ENCODE assay signal across 8 mouse cellular contexts in the genomic region with DNA sequence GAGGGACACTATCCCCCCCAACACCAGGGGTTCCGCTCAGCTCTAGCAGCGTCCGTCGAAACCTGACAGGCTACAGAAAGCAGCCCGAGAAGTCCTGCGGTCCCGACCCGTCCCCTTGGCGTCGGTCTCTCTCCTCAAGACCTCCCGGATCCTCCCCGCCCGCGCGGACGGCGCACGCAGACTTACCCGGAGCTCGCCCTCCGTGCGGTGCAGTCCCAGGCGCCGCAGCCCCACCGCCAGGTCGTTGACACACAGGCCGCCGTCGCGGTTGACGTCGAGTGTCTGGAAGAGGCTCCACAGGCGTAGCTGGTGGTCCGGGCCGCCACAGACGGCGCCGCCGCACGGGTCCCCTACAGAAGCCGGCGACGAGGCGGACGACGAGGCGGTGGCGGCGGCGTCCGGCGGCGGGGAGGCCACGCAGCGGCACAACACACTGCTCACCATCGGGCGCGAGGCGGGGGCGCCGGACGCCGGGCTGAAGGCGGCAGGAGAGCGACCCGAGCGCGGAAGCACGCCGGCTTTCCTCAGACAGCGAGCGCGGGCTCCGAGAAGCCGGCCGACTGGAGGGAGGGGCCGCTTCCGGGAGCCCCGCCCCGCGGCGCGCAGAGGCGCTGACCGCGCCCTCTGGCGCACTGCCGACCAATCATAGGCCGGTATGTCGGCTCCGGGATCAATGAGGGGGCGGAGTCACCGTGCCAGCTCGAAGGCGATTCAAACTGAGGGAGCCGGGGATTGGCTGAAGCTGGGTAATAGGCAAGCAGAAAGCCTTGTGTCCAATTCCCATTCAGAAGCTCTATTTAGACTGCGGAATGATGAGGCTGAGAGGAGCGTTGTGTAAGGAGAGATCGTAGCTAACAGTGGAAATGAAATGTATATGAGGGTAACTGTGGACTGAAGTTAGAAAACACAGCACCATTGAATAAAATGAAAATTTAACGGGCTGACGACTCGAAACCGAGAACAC. TPM values are rescaled to one million over a fixed set of nuclear protein-coding genes. Genes with fewer than 3 reads are reported as not detected.
DNase-seq lines count a peak whose midpoint lies in the region; ATAC-seq lines count a peak whose summit lies in the region.

A gene (minus strand): TSS at position 565 of the 964 bp plus-strand sequence.

- DNase-seq in adipocyte (ENCODE audit: low spot score) = peak; percentile 99
- peak; percentile 97 for DNase-seq in embryo, embryonic 10 days (ENCODE audit: low spot score)
- DNase-seq in gastrocnemius, postnatal 14 days = peak; percentile 98
- peak; percentile 97 to 99 for DNase-seq in left cerebral cortex, postnatal 10 days (ENCODE audit: extremely low spot score in 1 of 2, low spot score in 2 of 2)
- DNase-seq in right cerebral cortex, postnatal 25 days = peak; percentile 98
- DNase-seq in urinary bladder, postnatal 4 days (ENCODE audit: low spot score in 2 of 2) = peak; percentile 96 to 98

- intact Hi-C loops in gastrocnemius, postnatal 14 days (cut with DNase I; ENCODE audit: low total_unique reads) = no loop called here
- intact Hi-C loops in left cerebral cortex, postnatal 10 days (cut with DNase I) = no loop called here

- peak; percentile 64 for ATAC-seq in inflammation-experienced regulatory T-cells, adult 6 months
- ATAC-seq in megakaryocyte-erythroid progenitor cell, adult 5-6 weeks (replicated peaks; ENCODE audit: low FRiP score, low TSS enrichment, poor library complexity, severe bottlenecking) = peak; percentile 84

RNA-seq across cellular contexts. Expression of the gene that starts here (rescaled TPM):
- 10 to 100 TPM; 18.1 to 47.8 TPM for total RNA-seq in gastrocnemius, postnatal 14 days (2021)
- 1 to 10 TPM; 2.2 to 4.4 (median 4.3) TPM for polyA plus RNA-seq in inflammation-experienced regulatory T-cells, adult 6 months (2017; shearing (Covaris generic))
- 10 to 100 TPM; 48.9 to 51.3 TPM for total RNA-seq in left cerebral cortex, postnatal 10 days (2021)
- 9.5 and 12.2 TPM in 2 replicates for total RNA-seq in megakaryocyte-erythroid progenitor cell, adult 5-6 weeks (2014; fragmentation: Nextera tagmentation)
- 4.0 and 34.6 TPM in 2 replicates for total RNA-seq in megakaryocyte-erythroid progenitor cell, adult 5-6 weeks (2017)

Comparison
In these comparisons a context has a peak if more than half of its experiments do, and no peak if none do; other contexts are left out.
1. Peak in every context shown above with its lines: DNase-seq and ATAC-seq.